Mouse (Mus musculus) mouse trophoblast stem cell (cell line): ENCODE data around the gene Elof1.
"Not testable (repeated sequence)": the region's sequence is repeated elsewhere in the genome, so short reads cannot be mapped to it uniquely, and the experiment has no call there.

Experiments
- in situ Hi-C, 2 experiments: fragments of 300-500 bp; cut with MseI, MboI; formaldehyde crosslinking; loops; 2 replicates in 1 of 2; 3 replicates in 1 of 2; pipeline ENCODE4 v1.15.1; 2025

Elof1 gene

GRCm38 (mm10) chr9:22092746-22093145 lies 24.2 kb downstream of the Elof1 start:
- in situ Hi-C loops = no loop called here

GRCm38 (mm10) chr9:22089986-22090385 lies 27.0 kb downstream of the Elof1 start:
- in situ Hi-C loops = no loop called here

GRCm38 (mm10) chr9:22089281-22089680 lies 27.7 kb downstream of the Elof1 start:
- in situ Hi-C loops = no loop called here

- in situ Hi-C loops = no loop called here
Observed at GRCm38 (mm10) chr9:22087034-22087618, 29.8 kb downstream of the Elof1 start.

GRCm38 (mm10) chr9:22086012-22086411 lies 31.0 kb downstream of the Elof1 start:
- in situ Hi-C loops = no loop called here

GRCm38 (mm10) chr9:22085022-22085834 lies 31.7 kb downstream of the Elof1 start, which contains the start of gene Ecsit:
TSS of gene Ecsit (minus strand) at chr9:22085438.
- in situ Hi-C loops = no loop called here

GRCm38 (mm10) chr9:22084667-22085021 lies 32.3 kb downstream of the Elof1 start:
- in situ Hi-C loops = no loop called here

- in situ Hi-C loops = no loop called here
Observed at GRCm38 (mm10) chr9:22076223-22076622, 40.7 kb downstream of the Elof1 start.

GRCm38 (mm10) chr9:22075778-22076177 lies 41.2 kb downstream of the Elof1 start:
- in situ Hi-C loops = not testable (repeated sequence)

- in situ Hi-C loops = no loop called here
Observed at GRCm38 (mm10) chr9:22072276-22072675, 44.7 kb downstream of the Elof1 start.

GRCm38 (mm10) chr9:22070791-22071573 lies 46.0 kb downstream of the Elof1 start, which contains the start of the genes Gm49318 and Zfp653:
TSS of gene Gm49318 (minus strand) at chr9:22071259.
TSS of gene Zfp653 (minus strand) at chr9:22071376.
- in situ Hi-C loops = no loop called here

- in situ Hi-C loops = loop anchor here (10.0 kb wide), 1 partner anchor 75 kb away; no protein-coding TSS in a partner anchor
Observed at GRCm38 (mm10) chr9:22069881-22070553, 47.0 kb downstream of the Elof1 start.

GRCm38 (mm10) chr9:22067195-22067594 lies 49.8 kb downstream of the Elof1 start:
- in situ Hi-C loops = loop anchor here (10.0 kb wide), 1 partner anchor 78 kb away; no protein-coding TSS in a partner anchor

- in situ Hi-C loops = loop anchor here (10.0 kb wide), 1 partner anchor 78 kb away; no protein-coding TSS in a partner anchor
Observed at GRCm38 (mm10) chr9:22066433-22066832, 50.5 kb downstream of the Elof1 start.

- in situ Hi-C loops = loop anchor here (10.0 kb wide), 1 partner anchor 79 kb away; no protein-coding TSS in a partner anchor
Observed at GRCm38 (mm10) chr9:22065642-22066041, 51.3 kb downstream of the Elof1 start.

GRCm38 (mm10) chr9:22064341-22064740 lies 52.6 kb downstream of the Elof1 start:
- in situ Hi-C loops = loop anchor here (10.0 kb wide), 1 partner anchor 80 kb away; no protein-coding TSS in a partner anchor
